Mouse (Mus musculus) limb, embryonic 14.5 days (tissue): ENCODE data around the gene Padi2. TPM values are rescaled to one million over a fixed set of nuclear protein-coding genes. Genes with fewer than 3 reads are reported as not detected.

Experiments used
- ATAC-seq: fragments of 200-750 bp; cut with Nextera tagmentation; 2 replicates; pipeline ENCODE4 v1.8.0; 2017; ENCODE audit warnings: low read depth, moderate number of reproducible peaks, moderate TSS enrichment; ENCODE audit not compliant: low FRiP score
- DNase-seq: peaks from one replicate; pipeline ENCODE4 v3.0.0-alpha.2; 2015; ENCODE audit warnings: low spot score
- H3K27ac ChIP-seq: fragments of 300-500 bp; sonication (generic); replicated peaks from 2 replicates; pipeline ENCODE4 v1.5.1; 2014; ENCODE audit warnings: low read depth, mild to moderate bottlenecking, low read length, moderate library complexity, mixed read lengths
- H3K27me3 ChIP-seq: fragments of 300-500 bp; sonication (generic); 2 replicates; pipeline ENCODE4 v1.6.1; 2014; ENCODE audit warnings: low read length, mixed read lengths; ENCODE audit not compliant: control insufficient read depth, insufficient read depth
- H3K36me3 ChIP-seq: fragments of 300-500 bp; sonication (generic); 2 replicates; pipeline ENCODE4 v1.6.1; 2014; ENCODE audit warnings: mild to moderate bottlenecking, low read length, moderate library complexity, mixed read lengths; ENCODE audit not compliant: control insufficient read depth, insufficient read depth
- H3K4me1 ChIP-seq: fragments of 300-500 bp; sonication (generic); 2 replicates; pipeline ENCODE4 v1.6.1; 2014; ENCODE audit warnings: antibody characterized with exemption, low read length, mixed read lengths; ENCODE audit not compliant: control insufficient read depth, insufficient read depth
- H3K4me2 ChIP-seq: fragments of 300-500 bp; sonication (generic); replicated peaks from 2 replicates; pipeline ENCODE4 v1.6.1; 2014; ENCODE audit warnings: low read depth, mild to moderate bottlenecking, low read length, moderate library complexity; ENCODE audit not compliant: severe bottlenecking
- H3K4me3 ChIP-seq: fragments of 300-500 bp; sonication (generic); replicated peaks from 2 replicates; pipeline ENCODE4 v1.5.1; 2014; ENCODE audit warnings: low read length
- H3K9ac ChIP-seq: fragments of 300-500 bp; sonication (generic); 2 replicates; pipeline ENCODE4 v1.6.1; 2014; ENCODE audit warnings: mild to moderate bottlenecking, low read depth, low read length, moderate library complexity; ENCODE audit not compliant: severe bottlenecking
- H3K9me3 ChIP-seq: fragments of 300-500 bp; sonication (generic); 2 replicates; pipeline ENCODE4 v1.6.1; 2016; ENCODE audit warnings: low read length; ENCODE audit not compliant: control insufficient read depth
- POLR2A ChIP-seq: fragments of 200-500 bp; IDR thresholded peaks from 2 replicates; pipeline ENCODE4 v1.8.0; 2012; ENCODE audit warnings: inconsistent platforms, mild to moderate bottlenecking, moderate library complexity, borderline replicate concordance; ENCODE audit not compliant: insufficient read depth, insufficient read length; ENCODE audit errors: extremely low read depth
- WGBS: fragments of 180-500 bp; shearing (Covaris S2); extraction: QIAGEN DNeasy Blood & Tissue Kit; methylation state at CpG from one replicate; pipeline ENCODE4 v1.1.7; 2014; 5-methylcytosine and 5-hydroxymethylcytosine counted together
- polyA plus RNA-seq, 2 experiments: library from polyadenylated mRNA; depleted of rRNA in 1 of 2; stranded (reverse) in 1 of 2; unstranded in 1 of 2; fragments of >200 nt; fragmentation: Nextera tagmentation in 1 of 2; extraction: Ambion mirVana in 1 of 2; gene quantifications; 2 replicates each; pipeline versions ENCODE4 v1.2.1 to v1.2.3; 2012 to 2014

Padi2 gene
- polyA plus RNA-seq, 2 experiments: 1.3 to 1.9 TPM

DNA sequence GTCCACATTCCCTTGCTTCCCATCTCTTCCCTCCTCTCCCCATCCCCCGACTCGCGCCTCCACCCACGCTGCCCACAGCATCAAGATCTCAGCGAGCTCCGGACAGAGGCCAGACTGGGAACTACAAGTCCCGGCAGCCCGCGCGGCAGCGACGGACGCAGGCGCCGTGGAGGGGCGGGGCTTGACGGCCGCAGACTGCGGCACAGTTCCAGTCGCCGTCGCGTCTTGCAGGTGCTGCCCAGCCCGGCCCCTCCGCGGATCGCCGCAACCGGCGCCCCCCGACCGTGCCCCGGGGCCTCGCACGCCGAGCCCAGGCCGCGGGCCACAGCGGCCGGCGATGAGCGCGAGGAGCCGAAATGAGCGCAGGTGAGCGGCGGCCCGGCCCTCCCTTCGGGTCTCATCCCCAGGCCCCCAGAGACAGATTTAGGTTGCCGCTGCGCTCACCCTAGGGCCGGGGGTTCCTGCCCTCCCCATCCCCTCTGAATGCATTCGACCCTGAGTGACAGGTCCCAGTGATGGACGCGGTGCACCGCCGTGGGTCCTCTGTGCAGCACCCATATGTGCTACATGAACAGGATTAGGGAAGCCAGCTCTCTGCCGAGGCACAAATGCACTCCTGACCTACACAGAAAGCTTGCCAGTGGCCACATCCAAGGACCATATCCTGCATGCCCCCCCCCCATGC, 80.7 kb downstream of the Padi2 start, which contains the start of gene Atp13a2:
Gene Atp13a2, plus strand, starts transcription at position 163 of the 685 bp plus-strand sequence.
- no peaks in the 10 kb centered on the region for H3K27me3 ChIP-seq
- H3K9ac ChIP-seq: peak within 1 kb of the TSS; percentile 78
- ATAC-seq (peak; percentile 88; the same call in 1 of the 2 replicates), DNase-seq (peak; percentile 84)
- H3K4me3 ChIP-seq: peak within 1 kb of the TSS; percentile 86
- H3K4me2 ChIP-seq: peak within 1 kb of the TSS; percentile 82
- TF ChIP-seq POLR2A: no peak
- H3K36me3 ChIP-seq: no peaks in the 10 kb centered on the region
- H3K27ac ChIP-seq: no peak within 1 kb of the TSS
- H3K9me3 ChIP-seq: no peaks in the 10 kb centered on the region
- H3K4me1 ChIP-seq: peaks cover 15% of the 10 kb centered on the region
- WGBS: under 1% methylated on average over 39 of the region's 58 CpGs

DNA sequence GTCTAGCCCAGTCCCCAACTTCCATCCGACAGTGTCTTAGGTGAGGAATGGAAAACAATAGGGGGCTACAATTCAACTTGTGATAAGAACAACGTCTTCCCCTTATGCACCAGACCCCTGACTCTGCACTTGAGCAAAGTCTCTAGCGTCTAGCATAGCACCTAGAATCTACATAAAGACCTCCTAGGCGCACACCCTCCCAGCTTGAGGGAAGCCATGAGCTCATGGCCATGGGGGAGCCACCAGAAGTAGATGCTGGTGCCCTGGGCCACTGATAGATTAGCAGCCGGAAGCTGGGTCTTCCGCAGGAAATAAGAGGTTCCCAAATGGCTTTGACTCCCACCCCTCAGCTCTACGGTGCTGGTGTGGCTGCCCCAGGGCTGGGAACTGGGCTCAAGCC, 81.3 kb downstream of the Padi2 start:
- DNase-seq: no peak

DNA sequence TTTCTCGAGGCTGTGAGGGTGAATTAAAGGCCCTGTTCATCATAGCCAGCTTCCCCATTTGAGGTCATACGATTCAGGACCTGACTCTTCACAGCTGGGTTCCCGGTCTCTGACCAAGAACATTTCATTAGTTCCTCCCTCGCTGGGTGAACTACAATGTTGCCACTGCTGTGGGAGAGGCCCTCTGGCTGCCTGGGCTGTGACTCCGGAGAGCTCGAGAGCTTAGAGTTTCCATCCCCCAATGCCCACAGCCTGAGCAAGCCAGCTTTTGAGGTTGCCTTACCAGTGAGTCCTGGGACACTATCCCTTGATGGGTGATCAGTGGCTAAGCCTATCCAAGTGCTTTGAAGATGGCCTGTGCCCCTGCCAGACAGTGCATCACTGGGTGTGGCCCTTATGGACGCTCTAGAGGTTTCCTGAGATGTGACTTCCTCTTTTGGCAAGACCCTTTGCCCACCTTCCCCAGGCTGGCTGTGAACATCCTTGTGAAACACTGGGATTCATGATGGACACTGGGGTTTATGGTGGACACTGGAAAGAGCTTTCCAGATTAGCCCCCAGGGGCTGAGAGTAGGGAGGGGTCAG, 82.7 kb downstream of the Padi2 start:
- DNase-seq (no peak), ATAC-seq (no peak)
- Histone ChIP-seq H3K9ac (no peak overlapping the region), H3K27me3 (no peaks in the 10 kb centered on the region), H3K4me2 (no peak overlapping the region), H3K4me3 (no peak overlapping the region), H3K9me3 (no peaks in the 10 kb centered on the region), H3K4me1 (peaks cover 9% of the 10 kb centered on the region), H3K36me3 (peaks cover 15% of the 10 kb centered on the region), H3K27ac (no peak overlapping the region)
- 58% methylated on average over 7 of the region's 7 CpGs for WGBS
- no peak for TF ChIP-seq POLR2A

More for the DNA sequence above, 81.3 kb downstream of the Padi2 start:
- H3K4me2 ChIP-seq: peak overlapping the region; percentile 82
- no peak overlapping the region for H3K27ac ChIP-seq
- H3K4me3 ChIP-seq: peak overlapping the region; percentile 86
- H3K4me1 ChIP-seq: peaks cover 15% of the 10 kb centered on the region
- no peaks in the 10 kb centered on the region for H3K27me3 ChIP-seq
- 21% methylated on average over 7 of the region's 7 CpGs for WGBS
- H3K9me3 ChIP-seq: no peaks in the 10 kb centered on the region
- TF ChIP-seq POLR2A: no peak
- peak overlapping the region; percentile 78 for H3K9ac ChIP-seq
- peaks cover 3% of the 10 kb centered on the region for H3K36me3 ChIP-seq
- ATAC-seq: no peak

DNA sequence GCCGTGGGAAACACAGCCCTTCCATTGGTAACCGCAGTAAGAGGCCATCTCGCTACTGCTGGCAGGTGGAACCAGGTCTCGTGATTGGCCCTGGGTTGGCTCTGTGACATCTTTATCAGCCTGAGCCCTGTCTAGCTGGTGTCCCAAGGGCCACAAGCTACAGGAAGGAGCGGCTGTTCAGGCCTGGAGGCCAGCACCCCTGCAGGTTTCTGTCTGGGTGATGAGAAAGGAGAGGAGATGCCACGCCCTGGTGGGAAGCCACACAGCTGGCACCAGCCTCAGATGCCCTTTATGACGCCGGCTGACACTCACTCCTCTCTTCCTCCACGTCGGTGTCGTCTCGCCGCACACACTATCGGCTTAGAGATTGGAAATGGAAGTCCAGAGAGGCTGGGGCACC, 83.3 kb downstream of the Padi2 start:
- no peak for TF ChIP-seq POLR2A
- Histone ChIP-seq H3K4me1 (peaks cover 9% of the 10 kb centered on the region), H3K9ac (no peak overlapping the region), H3K4me2 (no peak overlapping the region), H3K9me3 (no peaks in the 10 kb centered on the region), H3K36me3 (peaks cover 21% of the 10 kb centered on the region), H3K4me3 (no peak overlapping the region), H3K27ac (no peak overlapping the region), H3K27me3 (no peaks in the 10 kb centered on the region)
- no peak for DNase-seq
- 92% methylated on average over 14 of the region's 14 CpGs for WGBS
- ATAC-seq: no peak

DNA sequence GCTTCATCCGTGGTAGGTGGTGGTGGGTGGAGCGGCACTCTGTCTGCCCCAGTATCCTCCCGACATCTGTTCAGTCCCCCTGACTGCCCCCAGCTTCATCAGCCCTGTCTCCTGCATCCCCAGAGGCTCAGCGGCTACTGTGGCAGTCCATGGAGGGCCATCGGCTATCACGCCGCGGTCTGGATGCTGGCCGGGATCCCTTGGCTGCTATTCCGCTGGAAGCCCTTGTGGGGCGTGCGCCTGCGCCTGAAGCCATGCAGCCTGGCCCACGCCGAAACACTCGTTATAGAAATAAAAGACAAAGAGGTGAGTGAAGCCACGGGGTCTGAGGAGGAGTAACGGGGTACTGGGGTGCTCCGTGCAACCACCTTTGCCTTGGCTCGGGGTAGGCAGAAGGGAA, 86.1 kb downstream of the Padi2 start:
- Histone ChIP-seq H3K4me3 (no peak overlapping the region), H3K9ac (no peak overlapping the region), H3K27ac (no peak overlapping the region), H3K4me1 (peaks cover 6% of the 10 kb centered on the region), H3K27me3 (no peaks in the 10 kb centered on the region), H3K9me3 (no peaks in the 10 kb centered on the region), H3K4me2 (no peak overlapping the region), H3K36me3 (peaks cover 47% of the 10 kb centered on the region)
- TF ChIP-seq POLR2A: no peak
- ATAC-seq (no peak), DNase-seq (no peak)
- 83% methylated on average over 20 of the region's 20 CpGs for WGBS

DNA sequence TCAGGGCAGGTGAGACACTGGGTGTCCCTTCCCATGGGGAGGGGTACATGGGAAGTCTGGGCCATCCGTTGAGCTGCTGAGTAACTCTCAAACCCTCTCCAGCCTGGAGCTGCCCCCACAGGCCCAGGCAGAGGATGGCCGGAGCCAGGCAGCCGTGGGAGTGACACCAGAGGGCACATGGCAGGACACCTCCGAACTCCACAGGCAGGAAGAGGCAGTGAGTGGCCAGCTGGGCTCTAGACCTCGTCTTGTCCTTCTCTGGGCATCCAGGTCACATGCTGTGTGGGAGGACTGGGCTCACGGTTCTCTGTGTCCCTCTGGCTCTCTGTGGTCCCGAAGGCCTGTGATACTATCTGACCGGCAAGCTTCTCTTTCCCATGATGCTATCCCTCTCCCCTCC, 87.7 kb downstream of the Padi2 start:
- peaks cover 59% of the 10 kb centered on the region for H3K36me3 ChIP-seq
- TF ChIP-seq POLR2A: no peak
- ATAC-seq: no peak

More for the DNA sequence above, 87.7 kb downstream of the Padi2 start:
- Histone ChIP-seq H3K27me3 (no peaks in the 10 kb centered on the region), H3K4me3 (no peak overlapping the region), H3K9me3 (no peaks in the 10 kb centered on the region), H3K27ac (no peak overlapping the region), H3K9ac (no peak overlapping the region), H3K4me2 (no peak overlapping the region), H3K4me1 (no peaks in the 10 kb centered on the region)
- DNase-seq: no peak
- 84% methylated on average over 8 of the region's 8 CpGs for WGBS
